Mouse (Mus musculus) monocyte, adult 59 days (primary cell): ENCODE data around the gene Pcsk4. TPM values are rescaled to one million over a fixed set of nuclear protein-coding genes. Genes with fewer than 3 reads are reported as not detected.

Experiments used
- total RNA-seq, 2 experiments: library from RNA; stranded (reverse); gene quantifications; one replicate each; pipeline ENCODE4 v1.2.4; 2023

Gene Pcsk4
- total RNA-seq, result not detected

GRCm38 (mm10) chr10:80329273-80330081, at the start of gene Pcsk4, which contains the start of gene Reep6:
Pcsk4 (minus strand) TSS chr10:80329498.
Reep6 (plus strand) TSS chr10:80329953.

DNA sequence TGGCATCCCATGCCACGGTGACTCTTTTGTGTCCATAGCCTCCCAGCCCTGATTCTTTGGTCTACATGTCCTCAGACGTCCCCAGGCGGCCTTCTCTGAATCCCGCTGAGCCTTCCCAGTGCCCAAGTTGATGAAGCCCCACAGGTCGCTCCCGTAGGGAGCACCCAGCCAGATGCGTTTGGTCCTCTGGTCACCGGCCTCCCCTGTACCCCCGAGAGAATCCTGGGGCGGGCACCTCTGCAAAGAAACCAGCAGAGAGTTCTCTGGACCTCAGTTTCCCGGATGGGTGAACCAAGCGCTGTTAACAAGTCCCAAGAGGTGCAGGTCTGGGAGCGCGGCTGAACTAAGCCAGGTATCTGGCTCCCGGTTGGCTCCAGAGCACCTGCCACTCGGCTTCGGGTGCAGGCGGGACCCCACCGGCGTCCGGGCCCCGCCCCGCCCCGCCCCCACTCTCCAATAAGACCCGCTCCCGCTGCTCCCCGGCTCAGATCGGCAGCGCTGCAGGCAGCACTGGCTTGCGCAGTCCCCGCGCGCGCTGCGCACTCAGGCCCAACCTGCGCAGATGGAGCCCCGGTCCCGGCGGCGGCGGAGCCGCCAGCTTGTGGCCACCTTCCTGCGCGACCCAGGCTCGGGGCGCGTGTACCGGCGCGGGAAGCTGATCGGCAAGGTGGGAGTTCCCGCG, 26.8 kb upstream of the Pcsk4 start, which contains the start of gene Plk5:
Gene Plk5 (plus strand): TSS at position 459 of the 682 bp plus-strand sequence.

GRCm38 (mm10) chr10:80348244-80348781, 19.0 kb upstream of the Pcsk4 start, which contains the start of gene Adamtsl5:
Adamtsl5 (minus strand) TSS chr10:80348412.

DNA sequence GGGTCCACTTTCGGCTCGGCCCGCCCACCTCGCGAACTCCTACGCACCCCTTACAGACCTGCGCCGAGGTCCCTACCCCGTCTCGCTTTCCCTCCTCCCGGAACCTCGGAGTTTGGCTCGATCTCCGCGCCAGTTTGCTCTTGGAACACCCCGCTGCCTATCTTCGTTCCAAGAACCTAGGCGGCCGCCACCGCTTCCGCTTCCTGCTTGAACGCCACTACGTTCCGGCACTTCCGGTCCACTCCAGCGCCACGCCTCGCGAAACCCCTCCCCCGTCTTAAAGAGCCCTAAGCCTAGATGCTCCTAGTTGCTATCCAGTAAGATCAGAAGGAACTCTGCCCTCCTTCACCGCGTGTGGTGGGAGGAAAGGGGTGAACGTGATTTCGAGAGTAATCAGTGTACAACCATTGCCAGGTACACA, 8.9 kb downstream of the Pcsk4 start, which contains the start of gene 2310011J03Rik:
Gene 2310011J03Rik (minus strand): TSS at position 198 of the 421 bp plus-strand sequence.

GRCm38 (mm10) chr10:80295618-80296425, 33.5 kb downstream of the Pcsk4 start, which contains the start of gene Apc2:
Apc2 (plus strand) TSS chr10:80295977.

GRCm38 (mm10) chr10:80292251-80293146, 36.8 kb downstream of the Pcsk4 start, which contains the start of gene Rps15:
Rps15 (plus strand) TSS chr10:80292453.

Other genes starting within 250 kb of the Pcsk4 start
- 100 to 1,000 TPM; 221 to 224 TPM for gene Sbno2, start 223.9 kb downstream of the Pcsk4 start, total RNA-seq
- gene Stk11, start 213.7 kb downstream of the Pcsk4 start, total RNA-seq, result 100 to 1,000 TPM; 122 to 129 TPM
- 100 to 1,000 TPM; 165 to 182 TPM for gene Atp5d, start 190.9 kb downstream of the Pcsk4 start, total RNA-seq
- 1 to 10 TPM; 3.7 to 4.5 TPM for gene Cbarp, start 188.7 kb downstream of the Pcsk4 start, total RNA-seq
- 100 to 1,000 TPM; 150 to 162 TPM for gene Midn, start 181.2 kb downstream of the Pcsk4 start, total RNA-seq
- 10 to 100 TPM; 46.0 to 76.6 TPM for gene Cirbp, start 163.5 kb downstream of the Pcsk4 start, total RNA-seq
- gene 1600002K03Rik, start 156.6 kb downstream of the Pcsk4 start, total RNA-seq, result 10 to 100 TPM; 11.8 to 19.2 TPM
- gene Efna2, start 150.0 kb downstream of the Pcsk4 start, total RNA-seq, result under 1 TPM; 0.24 to 0.49 TPM
- gene Mum1, start 103.1 kb downstream of the Pcsk4 start, total RNA-seq, result 10 to 100 TPM; 36.1 to 46.4 TPM
- 10 to 100 TPM; 70.2 to 74.7 TPM for gene Ndufs7, start 80.4 kb downstream of the Pcsk4 start, total RNA-seq
- 10 to 100 TPM; 12.4 to 13.8 TPM for gene Gamt, start 68.5 kb downstream of the Pcsk4 start, total RNA-seq
- gene Dazap1, start 68.0 kb downstream of the Pcsk4 start, total RNA-seq, result 10 to 100 TPM; 83.2 to 97.3 TPM
- 1,000 to 10,000 TPM; 1,532 to 1,602 TPM for gene Rps15, start 37.0 kb downstream of the Pcsk4 start, total RNA-seq
- under 1 TPM in 1 of 2 experiments, not detected in 1; 0.06 TPM for gene Apc2, start 33.5 kb downstream of the Pcsk4 start, total RNA-seq
- gene 2310011J03Rik, start 9.0 kb downstream of the Pcsk4 start, total RNA-seq, result 10 to 100 TPM; 26.6 to 30.0 TPM
- gene Reep6, start 455 bp upstream of the Pcsk4 start, total RNA-seq, result not detected
- under 1 TPM; 0.63 to 0.64 TPM for gene Adamtsl5, start 18.9 kb upstream of the Pcsk4 start, total RNA-seq
- gene Plk5, start 27.0 kb upstream of the Pcsk4 start, total RNA-seq, result not detected
- gene Mex3d, start 58.2 kb upstream of the Pcsk4 start, total RNA-seq, result 1 to 10 TPM; 9.4 to 9.6 TPM
- gene Mbd3, start 70.1 kb upstream of the Pcsk4 start, total RNA-seq, result 10 to 100 TPM; 51.5 to 54.6 TPM
- gene Uqcr11, start 77.3 kb upstream of the Pcsk4 start, total RNA-seq, result 10 to 100 TPM; 87.0 to 91.8 TPM
- 10 to 100 TPM; 45.8 to 51.3 TPM for gene Tcf3, start 104.1 kb upstream of the Pcsk4 start, total RNA-seq
- gene Onecut3, start 165.3 kb upstream of the Pcsk4 start, total RNA-seq, result not detected
- not detected for gene Atp8b3, start 209.6 kb upstream of the Pcsk4 start, total RNA-seq
- gene Rexo1, start 232.1 kb upstream of the Pcsk4 start, total RNA-seq, result 100 to 1,000 TPM in 1 of 2 experiments, 10 to 100 TPM in 1; 98.6 to 111 TPM
- 10 to 100 TPM; 16.0 to 17.2 TPM for gene Klf16, start 247.8 kb upstream of the Pcsk4 start, total RNA-seq